Mouse (Mus musculus) mouse trophoblast stem cell (cell line): ENCODE measurements at regions not wholly inside any gene's neighbourhood (a gene's known extent, or its start where the extent isn't known, plus 50 kb on each side); places are given as distances from the start of the nearest gene placed in this dataset.
"Not testable (repeated sequence)": the region's sequence is repeated elsewhere in the genome, so short reads cannot be mapped to it uniquely, and the experiment has no call there.

ENCODE experiments used
- in situ Hi-C, 2 experiments: fragments of 300-500 bp; cut with MseI, MboI; formaldehyde crosslinking; loops; 2 replicates in 1 of 2; 3 replicates in 1 of 2; pipeline ENCODE4 v1.15.1; 2025

DNA sequence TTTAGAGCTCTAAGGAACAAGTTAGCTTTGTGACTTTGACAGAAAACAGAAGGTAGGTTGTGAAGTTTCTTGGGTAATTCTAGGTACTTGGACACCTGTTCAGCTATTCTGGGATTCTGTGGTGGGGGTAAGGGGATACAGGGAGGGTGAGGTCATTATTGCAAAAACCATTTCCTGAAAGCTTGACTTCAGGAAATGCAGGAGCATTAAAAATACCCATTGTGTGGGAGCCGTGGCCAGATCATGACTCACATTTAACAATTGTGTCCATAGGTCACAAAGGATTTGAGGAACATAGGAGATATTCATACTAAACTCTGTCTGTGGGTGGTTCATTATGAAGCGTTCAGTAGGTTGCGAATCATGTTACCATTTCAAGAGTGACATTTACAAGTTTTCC, 102.4 kb downstream of the Gm5426 start:
- in situ Hi-C loops = no loop called here

- in situ Hi-C loops = no loop called here
Measured at GRCm38 (mm10) chr10:96240591-96240990, 104.2 kb downstream of the Gm5426 start.

DNA sequence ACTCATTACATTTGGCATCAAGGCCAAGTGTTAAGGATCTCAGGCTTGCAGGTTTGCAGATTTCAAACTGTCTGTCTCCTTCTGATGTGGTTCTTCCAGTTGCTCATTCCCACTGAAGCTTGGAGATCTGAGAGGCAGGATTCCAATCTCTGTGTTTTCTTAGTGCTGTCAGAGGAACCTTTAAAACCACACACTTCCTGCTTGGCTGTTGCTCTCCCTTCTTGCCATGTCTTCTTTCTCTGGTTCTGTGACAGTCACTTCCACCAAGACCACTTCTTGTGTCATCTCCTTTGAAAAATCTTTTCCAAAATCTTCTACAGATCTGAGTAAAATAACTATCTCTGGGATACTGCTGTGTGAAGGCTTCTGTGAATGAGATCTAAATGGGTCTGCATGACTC, 117.3 kb downstream of the Gm5426 start:
- in situ Hi-C loops = no loop called here

DNA sequence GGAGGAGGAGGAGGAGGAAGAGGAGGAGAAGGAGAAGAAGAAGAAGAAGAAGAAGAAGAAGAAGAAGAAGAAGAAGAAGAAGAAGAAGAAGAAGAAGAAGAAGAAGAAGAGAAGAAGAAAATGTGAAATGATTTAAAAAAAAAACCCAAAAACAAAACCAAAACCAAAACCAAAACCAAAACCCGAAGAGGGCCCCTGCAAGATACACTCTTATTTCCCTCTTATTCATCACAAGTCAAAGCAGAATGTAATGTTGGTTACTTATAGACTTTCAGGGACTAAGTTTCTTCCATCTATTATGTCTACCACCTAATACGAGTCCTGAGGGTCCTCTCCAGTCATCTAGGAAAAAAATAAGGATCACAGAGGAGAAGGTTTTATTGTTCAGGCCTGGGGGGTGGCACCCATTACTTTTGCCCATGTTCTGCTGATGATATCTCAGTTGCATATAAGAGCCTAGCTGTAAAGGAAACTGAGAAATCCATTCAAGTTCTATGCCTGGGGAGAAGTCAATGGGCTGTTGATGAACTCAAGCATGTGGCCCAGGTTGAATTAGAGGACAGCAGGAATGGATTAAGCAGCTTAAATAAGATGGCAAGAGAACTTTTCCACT, 118.0 kb downstream of the Gm5426 start:
- in situ Hi-C loops = no loop called here

- in situ Hi-C loops = no loop called here
Measured at GRCm38 (mm10) chr10:96257935-96258334, 121.5 kb downstream of the Gm5426 start.

GRCm38 (mm10) chr10:96259242-96259641, 122.8 kb downstream of the Gm5426 start:
- in situ Hi-C loops = no loop called here

GRCm38 (mm10) chr10:96259648-96260047, 123.2 kb downstream of the Gm5426 start:
- in situ Hi-C loops = no loop called here

GRCm38 (mm10) chr10:96263544-96263943, 127.1 kb downstream of the Gm5426 start:
- in situ Hi-C loops = no loop called here

- in situ Hi-C loops = no loop called here
Measured at GRCm38 (mm10) chr10:96264433-96264832, 128.0 kb downstream of the Gm5426 start.

DNA sequence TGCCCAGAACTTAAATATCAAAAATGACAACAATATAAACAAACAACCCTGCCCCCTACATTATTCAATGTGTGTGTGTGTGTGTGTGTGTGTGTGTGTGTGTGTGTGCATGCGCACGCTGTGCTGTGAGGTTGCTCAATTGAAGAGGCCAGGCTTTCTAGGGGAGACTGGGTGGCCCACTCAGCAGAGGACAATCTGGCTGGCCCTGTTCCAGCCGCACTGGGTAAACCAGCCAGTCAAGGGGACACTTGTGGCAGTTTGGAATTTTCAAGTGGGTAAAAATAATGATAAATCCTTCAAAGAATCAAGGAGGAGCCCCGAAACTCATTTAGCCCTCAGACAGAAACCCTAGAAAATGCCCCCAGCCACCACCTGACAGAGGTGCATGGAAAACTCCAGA, 128.5 kb downstream of the Gm5426 start:
- in situ Hi-C loops = no loop called here

DNA sequence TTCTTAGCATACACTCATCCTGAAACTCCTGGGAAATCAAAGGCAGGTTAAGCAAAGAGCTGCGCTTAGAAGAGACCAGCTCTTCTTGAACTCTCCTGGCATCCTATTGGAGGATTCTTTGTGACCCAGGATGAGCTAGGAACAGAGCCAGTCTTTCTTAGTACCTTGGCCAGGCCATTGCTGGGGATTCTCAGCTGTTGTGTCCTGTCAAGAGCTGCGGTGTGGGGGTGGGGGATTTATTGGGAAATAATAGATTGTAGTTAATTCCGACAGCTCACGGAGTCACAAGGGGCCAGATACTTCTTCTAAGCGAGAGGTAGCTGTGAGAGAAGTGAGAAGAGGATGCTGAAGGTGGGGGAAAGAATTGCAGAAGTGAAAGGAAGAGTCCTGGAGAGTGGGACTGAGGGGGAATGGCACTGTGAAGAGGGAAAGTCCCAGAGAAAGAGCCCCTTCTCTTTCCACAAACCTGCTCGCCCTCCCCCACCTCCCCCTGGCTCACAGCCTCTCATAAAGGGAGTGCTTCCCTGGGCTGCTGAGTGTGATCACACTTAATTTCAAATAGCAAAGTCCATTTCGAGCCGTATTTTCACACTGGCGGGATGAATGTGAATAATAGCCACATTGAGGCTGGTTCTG, 129.8 kb downstream of the Gm5426 start:
- in situ Hi-C loops = no loop called here

DNA sequence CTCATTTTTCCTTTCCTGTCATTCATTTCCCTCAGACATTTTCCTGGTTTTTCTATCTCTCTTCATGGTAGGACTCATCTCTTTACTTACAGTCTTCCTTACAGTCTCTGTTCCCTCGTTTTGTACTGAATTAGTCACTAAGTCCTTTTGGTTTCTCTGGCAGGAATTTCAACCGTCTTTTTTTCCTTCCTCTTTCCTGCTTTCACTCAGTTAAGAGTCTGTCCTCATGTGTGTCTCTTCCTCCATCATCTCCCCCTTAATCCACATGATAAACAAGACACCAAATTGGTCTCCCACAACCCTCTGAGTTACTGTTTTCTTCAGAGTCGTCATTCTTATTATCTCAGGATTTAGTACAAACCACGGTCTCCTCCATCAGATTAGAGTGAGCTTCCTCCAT, 131.2 kb downstream of the Gm5426 start:
- in situ Hi-C loops = no loop called here

DNA sequence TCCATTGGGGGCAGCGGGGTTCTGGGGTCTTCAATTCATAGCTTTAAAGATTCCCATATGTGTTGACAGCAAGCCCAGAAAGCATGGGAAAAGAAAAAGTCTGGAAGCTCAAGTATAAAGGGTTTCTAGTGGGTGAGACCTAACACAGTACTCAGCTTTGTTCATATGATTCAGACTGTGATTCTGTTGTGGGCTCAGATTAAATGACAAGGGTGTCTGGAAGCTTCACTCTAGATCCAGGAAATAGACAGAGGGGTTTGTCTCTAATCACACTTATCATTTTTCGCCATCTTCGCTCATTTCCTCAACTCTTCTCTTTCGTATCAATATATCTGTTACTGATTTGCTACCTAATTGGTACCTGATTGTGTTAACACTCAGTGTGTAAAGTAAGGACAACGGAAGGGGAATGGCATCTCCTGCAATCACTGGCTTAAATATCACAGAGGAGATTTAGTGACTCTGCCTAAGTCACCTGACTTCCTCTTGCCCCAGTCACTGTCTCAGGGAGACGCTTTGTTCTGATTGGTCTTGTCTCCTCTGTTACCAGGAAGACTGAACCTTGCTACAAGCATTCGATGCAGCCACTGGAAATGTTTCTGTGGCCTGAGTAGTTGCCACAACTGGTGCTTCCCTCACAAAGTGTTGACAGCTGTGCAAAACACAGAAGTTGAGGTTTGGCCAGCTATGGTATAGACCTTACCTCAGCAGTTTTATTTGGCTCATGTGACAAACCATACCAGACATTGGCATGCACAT, 137.4 kb downstream of the Gm5426 start:
- in situ Hi-C loops = no loop called here

DNA sequence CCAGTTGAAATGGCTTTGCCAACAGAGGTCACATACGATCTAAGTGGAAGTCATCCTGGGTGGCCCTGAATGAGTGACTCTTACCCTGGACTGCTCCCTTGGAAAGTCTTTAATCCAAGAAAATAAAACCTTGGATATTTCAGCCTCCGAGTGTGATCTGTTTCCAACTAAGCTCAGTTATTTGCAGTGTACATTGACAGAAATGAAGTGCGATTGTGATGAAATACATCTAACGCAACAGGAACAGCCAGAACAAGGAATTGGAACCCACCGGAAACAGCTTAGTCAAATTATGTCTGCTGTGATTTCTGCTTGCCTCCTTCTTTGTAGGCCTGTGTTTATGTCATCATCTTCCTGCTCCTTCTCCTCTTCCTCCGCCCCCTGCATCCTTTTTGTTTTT, 143.7 kb downstream of the Gm5426 start:
- in situ Hi-C loops = no loop called here

DNA sequence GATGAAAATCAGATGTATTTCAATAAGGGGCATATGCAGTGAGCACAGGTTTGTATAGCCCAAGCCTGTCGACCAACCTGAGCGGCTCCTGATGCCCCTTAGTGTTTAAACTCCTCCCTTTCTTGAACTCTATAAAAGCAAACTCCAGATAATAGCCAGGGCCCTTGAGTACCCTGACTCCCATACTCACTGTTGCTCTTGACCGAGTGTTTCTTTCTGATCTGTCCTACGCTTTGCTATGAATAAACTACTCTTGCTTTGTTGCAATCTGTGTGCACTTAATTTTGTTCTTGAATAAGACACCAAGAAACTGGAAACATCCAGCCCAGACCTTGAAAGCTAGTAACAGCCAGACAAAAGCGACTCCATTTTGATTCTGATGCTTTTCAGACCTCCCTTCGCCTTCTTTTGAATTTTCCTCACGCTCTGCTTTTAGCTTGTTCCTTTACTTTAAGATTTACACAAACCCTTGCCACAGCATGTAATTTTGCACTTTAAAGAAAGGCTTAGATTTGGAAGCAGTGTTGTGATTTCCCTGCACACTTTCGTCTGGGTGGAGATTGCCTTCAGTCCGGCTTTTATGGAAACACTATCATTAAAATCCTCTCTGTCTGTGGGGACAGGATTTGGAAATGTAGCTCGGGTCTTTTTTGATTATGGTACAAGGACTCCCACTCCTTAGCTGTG, 149.1 kb downstream of the Gm5426 start:
- in situ Hi-C loops = no loop called here

DNA sequence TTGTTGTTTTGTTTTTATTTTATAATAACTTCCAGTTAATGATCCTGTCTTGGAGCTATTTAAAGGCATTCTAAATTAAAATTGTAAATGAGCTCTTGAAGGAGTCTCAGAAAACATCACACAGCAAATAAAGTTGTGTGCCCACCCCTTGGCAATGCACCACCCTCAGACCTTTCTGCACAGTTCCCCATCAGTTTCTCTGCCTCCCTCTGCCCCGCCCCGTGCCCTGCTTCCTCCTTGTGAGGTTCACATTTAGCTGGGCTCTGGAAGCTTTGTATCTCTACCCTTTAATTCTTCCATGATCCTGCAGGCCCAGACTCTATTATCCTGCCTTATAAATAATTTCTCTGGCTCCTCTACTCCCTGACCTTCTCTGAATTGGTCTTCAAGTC, 149.7 kb downstream of the Gm5426 start:
- in situ Hi-C loops = no loop called here

DNA sequence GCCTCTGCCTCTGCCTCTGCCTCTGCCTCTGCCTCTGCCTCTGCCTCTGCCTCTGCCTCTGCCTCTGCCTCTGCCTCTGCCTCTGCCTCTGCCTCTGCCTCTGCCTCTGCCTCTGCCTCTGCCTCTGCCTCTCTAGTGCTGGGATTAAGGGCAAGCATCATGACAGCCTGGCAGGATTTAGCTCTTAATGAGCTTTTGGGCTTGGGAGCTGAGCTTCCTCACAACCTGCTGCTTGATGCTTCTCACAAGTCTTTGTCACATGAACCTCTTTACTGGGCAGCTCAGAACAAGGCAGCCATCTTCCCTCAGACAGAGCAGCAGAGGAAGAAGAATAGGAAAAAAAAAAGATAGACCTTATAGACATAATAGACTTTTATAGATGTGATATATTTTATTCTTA, 152.6 kb downstream of the Gm5426 start:
- in situ Hi-C loops = not testable (repeated sequence)

DNA sequence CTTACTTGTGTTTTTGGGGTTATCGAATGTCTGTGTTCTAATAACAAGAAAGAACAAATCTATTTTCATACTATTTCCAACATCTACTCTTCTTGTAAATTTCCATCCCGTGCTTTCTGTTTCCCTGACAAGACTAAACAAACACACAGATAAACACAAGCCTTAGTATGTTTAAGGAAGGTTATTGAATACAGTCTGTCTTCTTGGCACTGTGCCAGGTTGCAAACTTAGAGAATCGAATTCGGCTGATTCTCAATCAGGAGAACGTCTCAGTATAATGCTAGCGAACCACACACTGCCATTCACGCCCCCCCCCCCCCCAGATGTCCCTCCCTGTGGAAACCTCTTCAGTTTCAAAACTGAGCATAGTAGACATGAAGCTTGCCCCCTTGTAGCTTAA, 157.2 kb downstream of the Gm5426 start:
- in situ Hi-C loops = no loop called here

GRCm38 (mm10) chr10:96294666-96295065, 158.3 kb downstream of the Gm5426 start:
- in situ Hi-C loops = no loop called here

DNA sequence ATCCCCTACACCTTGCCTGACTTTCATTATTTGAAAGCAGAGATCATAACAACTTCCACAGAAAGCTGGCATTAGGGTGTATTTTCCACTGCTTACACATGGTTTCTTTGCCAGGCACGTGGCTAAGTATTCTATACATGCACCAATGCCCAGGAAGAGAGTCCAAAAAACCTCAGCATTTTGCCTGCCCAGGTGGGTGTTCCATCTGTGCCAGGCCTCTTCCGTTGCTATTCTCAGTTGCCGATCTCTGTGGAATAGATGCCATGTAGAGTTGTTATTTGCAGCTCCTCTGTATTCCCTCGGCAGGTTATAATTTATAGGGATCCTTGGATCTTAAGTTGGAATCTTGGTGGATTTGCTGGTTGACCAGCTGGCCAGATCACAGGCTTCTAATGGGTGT, 161.3 kb downstream of the Gm5426 start:
- in situ Hi-C loops = no loop called here

- in situ Hi-C loops = no loop called here
Measured at GRCm38 (mm10) chr10:96298566-96298965, 162.2 kb downstream of the Gm5426 start.

GRCm38 (mm10) chr10:96305701-96306100, 169.3 kb downstream of the Gm5426 start:
- in situ Hi-C loops = no loop called here
